Mouse (Mus musculus) kidney, postnatal 0 days (tissue): ENCODE data around the gene Otop1. TPM values are rescaled to one million over a fixed set of nuclear protein-coding genes. Genes with fewer than 3 reads are reported as not detected.

Experiments used
- ATAC-seq: fragments of 200-750 bp; cut with Nextera tagmentation; replicated peaks from 2 replicates; pipeline ENCODE4 v1.8.0; 2017; ENCODE audit warnings: low read depth, moderate number of reproducible peaks, moderate TSS enrichment, moderate library complexity; ENCODE audit not compliant: low FRiP score
- DNase-seq: peaks from one replicate; pipeline ENCODE4 v3.0.0-alpha.2; 2016; ENCODE audit warnings: low spot score
- H3K27ac ChIP-seq: fragments of 300-500 bp; sonication (generic); 2 replicates; pipeline ENCODE4 v1.5.1; 2014; ENCODE audit warnings: mild to moderate bottlenecking
- H3K27me3 ChIP-seq: fragments of 300-500 bp; sonication (generic); 2 replicates; pipeline ENCODE4 v1.6.1; 2014; ENCODE audit warnings: low read length, mixed read lengths; ENCODE audit not compliant: insufficient read depth
- H3K36me3 ChIP-seq: fragments of 300-500 bp; sonication (generic); 2 replicates; pipeline ENCODE4 v1.6.1; 2014; ENCODE audit warnings: low read length, mixed read lengths; ENCODE audit not compliant: insufficient read depth
- H3K4me1 ChIP-seq: fragments of 300-500 bp; sonication (generic); replicated peaks from 2 replicates; pipeline ENCODE4 v1.6.1; 2014; ENCODE audit warnings: antibody characterized with exemption, low read length, mixed read lengths; ENCODE audit not compliant: insufficient read depth
- H3K4me2 ChIP-seq: fragments of 300-500 bp; sonication (generic); 2 replicates; pipeline ENCODE4 v1.6.1; 2014; ENCODE audit warnings: mild to moderate bottlenecking, low read length, moderate library complexity, mixed read lengths
- H3K4me3 ChIP-seq: fragments of 300-500 bp; sonication (generic); replicated peaks from 2 replicates; pipeline ENCODE4 v1.5.1; 2014; ENCODE audit warnings: low read depth, low read length
- H3K9ac ChIP-seq: fragments of 300-500 bp; sonication (generic); 2 replicates; pipeline ENCODE4 v1.6.1; 2014; ENCODE audit warnings: low read depth, low read length
- H3K9me3 ChIP-seq: fragments of 300-500 bp; sonication (generic); replicated peaks from 2 replicates; pipeline ENCODE4 v1.6.1; 2016; ENCODE audit warnings: low read length, inconsistent platforms, mixed read lengths
- CTCF ChIP-seq: IDR thresholded peaks from 2 replicates; pipeline ENCODE4 v1.5.1; 2016; ENCODE audit warnings: antibody characterized with exemption, low read depth, mild to moderate bottlenecking, moderate library complexity
- WGBS: fragments of 180-500 bp; shearing (Covaris S2); extraction: QIAGEN DNeasy Blood & Tissue Kit; methylation state at CpG from one replicate; pipeline ENCODE4 v1.1.7; 2014; 5-methylcytosine and 5-hydroxymethylcytosine counted together
- polyA plus RNA-seq: library from polyadenylated mRNA; unstranded; fragments of >200 nt; fragmentation: Nextera tagmentation; extraction: Ambion mirVana; gene quantifications from 2 replicates; pipeline ENCODE4 v1.2.1, GENCODE M21; 2015

Otop1 gene
- polyA plus RNA-seq, 1 experiment from 2014 or later: not detected

- 19% methylated on average over 1 of the region's 1 CpGs for WGBS
- Histone ChIP-seq H3K27ac (no peak overlapping the region), H3K9me3 (no peaks in the 10 kb centered on the region), H3K27me3 (peaks cover 33% of the 10 kb centered on the region), H3K4me3 (no peak overlapping the region), H3K4me1 (peaks cover 9% of the 10 kb centered on the region; the same call in 1 of the 2 replicates), H3K36me3 (no peaks in the 10 kb centered on the region), H3K9ac (no peak overlapping the region), H3K4me2 (no peak overlapping the region)
- ATAC-seq (no peak), DNase-seq (no peak)
- TF ChIP-seq CTCF: no peak
Measured at GRCm38 (mm10) chr5:38280075-38280474, 4.3 kb downstream of the Otop1 start.

GRCm38 (mm10) chr5:38285724-38286123 is 10.0 kb downstream of the Otop1 start:
- no peaks in the 10 kb centered on the region for H3K4me1 ChIP-seq
- no peak for DNase-seq
- H3K4me3 ChIP-seq: no peak overlapping the region
- no peak overlapping the region for H3K9ac ChIP-seq
- no peak overlapping the region for H3K27ac ChIP-seq
- no peaks in the 10 kb centered on the region for H3K27me3 ChIP-seq
- H3K36me3 ChIP-seq: no peaks in the 10 kb centered on the region
- ATAC-seq: no peak
- WGBS: 22% methylated on average over 9 of the region's 9 CpGs
- H3K4me2 ChIP-seq: no peak overlapping the region
- TF ChIP-seq CTCF: no peak
- no peaks in the 10 kb centered on the region for H3K9me3 ChIP-seq

DNA sequence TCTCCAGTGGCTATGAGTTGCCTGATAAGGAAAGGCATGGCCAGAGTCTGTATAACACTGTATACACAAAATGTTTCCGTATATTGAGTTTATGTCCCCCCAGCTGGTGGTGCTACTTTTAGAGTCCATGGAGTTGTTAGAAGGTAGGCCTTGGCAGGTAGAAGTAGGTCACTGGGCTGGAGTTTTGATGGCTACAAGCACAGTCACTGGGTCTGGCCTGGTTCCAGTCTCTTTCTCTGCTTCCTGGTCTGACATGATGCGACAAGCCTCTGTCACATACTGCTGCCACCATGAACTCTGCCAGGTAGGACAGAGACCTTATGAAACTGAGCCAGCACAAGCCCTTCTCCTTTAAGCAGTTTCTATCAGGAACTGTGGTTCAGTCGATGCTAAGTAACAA is 12.7 kb downstream of the Otop1 start:
- TF ChIP-seq CTCF: no peak
- no peak overlapping the region for H3K9ac ChIP-seq
- no peak for DNase-seq
- no peaks in the 10 kb centered on the region for H3K36me3 ChIP-seq
- 92% methylated on average over 3 of the region's 3 CpGs for WGBS
- no peaks in the 10 kb centered on the region for H3K9me3 ChIP-seq
- H3K4me1 ChIP-seq: no peaks in the 10 kb centered on the region
- no peak overlapping the region for H3K27ac ChIP-seq
- H3K27me3 ChIP-seq: no peaks in the 10 kb centered on the region
- ATAC-seq: no peak
- H3K4me2 ChIP-seq: no peak overlapping the region
- no peak overlapping the region for H3K4me3 ChIP-seq

GRCm38 (mm10) chr5:38301761-38302411 is 26.1 kb downstream of the Otop1 start:
- 92% methylated on average over 12 of the region's 12 CpGs for WGBS
- no peaks in the 10 kb centered on the region for H3K27me3 ChIP-seq
- DNase-seq (no peak), ATAC-seq (no peak)
- H3K27ac ChIP-seq: no peak overlapping the region
- no peaks in the 10 kb centered on the region for H3K9me3 ChIP-seq
- no peak for TF ChIP-seq CTCF
- no peak overlapping the region for H3K4me3 ChIP-seq
- no peak overlapping the region for H3K4me2 ChIP-seq
- H3K4me1 ChIP-seq: no peaks in the 10 kb centered on the region
- H3K9ac ChIP-seq: no peak overlapping the region
- H3K36me3 ChIP-seq: no peaks in the 10 kb centered on the region

DNA sequence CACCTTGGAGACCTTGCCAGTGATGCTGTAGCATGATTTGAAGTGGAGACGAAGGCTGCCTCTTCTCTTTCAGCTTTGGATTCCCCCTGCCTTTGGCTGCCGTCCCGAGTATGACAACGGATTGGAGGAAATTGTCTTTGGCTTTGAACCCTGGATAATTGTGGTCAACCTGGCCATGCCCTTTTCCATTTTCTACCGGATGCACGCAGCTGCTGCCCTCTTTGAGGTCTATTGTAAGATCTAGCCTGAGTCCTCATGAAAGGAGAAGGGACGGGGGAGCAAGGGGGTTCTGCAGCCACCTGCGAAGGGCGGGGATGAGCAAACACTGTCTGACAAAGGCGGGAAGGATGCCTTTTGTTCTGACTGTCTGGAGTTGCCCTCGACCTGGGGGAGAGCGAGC is 26.9 kb downstream of the Otop1 start:
- DNase-seq: no peak
- no peak for TF ChIP-seq CTCF
- Histone ChIP-seq H3K9me3 (no peaks in the 10 kb centered on the region), H3K4me1 (no peaks in the 10 kb centered on the region), H3K4me3 (no peak overlapping the region), H3K4me2 (no peak overlapping the region), H3K27ac (no peak overlapping the region), H3K27me3 (no peaks in the 10 kb centered on the region), H3K9ac (no peak overlapping the region), H3K36me3 (no peaks in the 10 kb centered on the region)
- 42% methylated on average over 12 of the region's 12 CpGs for WGBS
- ATAC-seq: no peak

DNA sequence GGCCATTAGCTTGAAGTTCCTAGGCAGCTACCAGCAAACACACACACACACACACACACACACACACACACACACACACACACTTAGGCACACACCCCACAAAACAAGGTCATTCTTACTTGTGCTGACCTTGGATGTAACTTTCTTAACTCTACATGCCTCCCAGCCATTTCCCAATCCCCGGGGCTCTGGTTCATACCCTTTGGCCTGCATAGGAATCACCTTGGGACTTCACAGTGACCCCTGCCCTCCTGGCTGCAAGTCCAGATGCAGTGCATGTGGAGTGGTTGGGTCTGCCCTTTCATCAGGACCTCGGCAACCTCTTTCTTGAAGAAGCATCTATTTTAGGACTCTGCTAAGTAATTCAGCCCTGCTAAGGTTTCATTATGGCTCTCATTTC is 29.5 kb downstream of the Otop1 start:
- TF ChIP-seq CTCF: no peak

More for the DNA sequence above, 29.5 kb downstream of the Otop1 start:
- Histone ChIP-seq H3K9ac (no peak overlapping the region), H3K27me3 (no peaks in the 10 kb centered on the region), H3K4me3 (no peak overlapping the region), H3K4me1 (no peaks in the 10 kb centered on the region), H3K9me3 (no peaks in the 10 kb centered on the region), H3K27ac (no peak overlapping the region), H3K4me2 (no peak overlapping the region), H3K36me3 (no peaks in the 10 kb centered on the region)
- 68% methylated on average over 2 of the region's 2 CpGs for WGBS
- no peak for DNase-seq
- ATAC-seq: no peak
